Mouse (Mus musculus) spleen, adult 2 months (tissue): ENCODE data around the gene Adam17.

Experiments used
- CTCF ChIP-seq: fragments of 200-500 bp; IDR thresholded peaks from 2 replicates; pipeline ENCODE4 v1.5.1; 2011; ENCODE audit warnings: mild to moderate bottlenecking, inconsistent platforms; ENCODE audit not compliant: insufficient read depth, insufficient read length, insufficient replicate concordance; ENCODE audit errors: extremely low read depth
- POLR2A ChIP-seq: fragments of 200-500 bp; IDR thresholded peaks from 2 replicates; pipeline ENCODE4 v1.6.1; 2011; ENCODE audit warnings: low read depth, low read length, inconsistent platforms

- TF ChIP-seq POLR2A (no peak), CTCF (no peak)
Measured at GRCm38 (mm10) chr12:21320317-21320716, 53.1 kb downstream of the Adam17 start.
